Mouse (Mus musculus) hindlimb bud, embryonic 11.5 days (tissue): ENCODE measurements around the gene Coro1b.

ENCODE experiments used
- DNase-seq: peaks from one replicate; pipeline ENCODE4 v3.0.0-alpha.2; 2012; ENCODE audit warnings: low read depth, low spot score; ENCODE audit errors: extremely low spot score

Gene Coro1b

DNA sequence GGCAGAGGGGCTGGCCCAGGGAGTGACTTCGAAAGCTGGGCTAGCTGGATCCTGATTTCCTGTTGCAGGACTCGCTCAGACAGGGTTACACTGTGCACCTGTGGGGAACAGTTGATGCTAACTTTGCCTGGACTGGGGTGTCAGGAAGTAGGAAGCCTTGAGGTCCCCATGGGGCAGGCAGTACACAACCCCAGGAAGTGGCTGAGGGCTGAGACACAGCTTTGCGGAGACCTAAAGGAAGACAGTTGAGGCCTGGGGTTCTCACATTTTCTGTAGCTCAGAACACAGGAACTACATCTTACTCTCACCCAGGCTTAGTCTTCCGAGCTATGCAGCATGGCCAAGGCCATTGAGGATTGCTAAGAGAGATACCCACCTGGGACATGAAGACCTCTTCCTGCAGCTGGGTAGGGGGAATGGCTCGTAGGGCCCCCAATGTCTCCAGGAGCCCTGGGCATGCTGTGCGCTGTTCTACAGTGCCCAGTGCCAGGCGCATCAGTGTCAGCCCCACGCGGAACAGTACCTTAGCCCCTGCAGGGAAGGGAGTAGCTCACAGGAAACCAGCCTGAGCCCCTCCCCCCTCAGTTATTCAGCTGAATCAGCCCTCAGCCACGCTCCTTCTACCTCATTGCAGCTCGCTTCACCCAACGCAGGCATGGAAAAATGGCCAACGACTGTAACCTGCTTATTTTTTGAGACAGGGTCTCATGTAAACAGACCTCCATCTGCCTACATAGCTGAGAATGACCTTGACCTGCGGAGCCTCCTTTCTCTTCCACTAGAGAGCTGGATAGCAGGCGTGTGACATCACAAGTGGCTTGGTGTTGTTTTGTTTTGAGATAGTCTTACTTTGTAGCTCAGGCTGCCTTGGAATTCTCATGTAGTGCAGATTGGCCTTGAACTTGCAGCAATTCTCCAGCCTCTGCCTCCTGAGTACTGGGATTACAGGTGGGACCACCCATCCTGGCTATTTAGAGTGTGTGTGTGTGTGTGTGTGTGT, 36.9 kb downstream of the Coro1b start:
- DNase-seq, result no peak

DNA sequence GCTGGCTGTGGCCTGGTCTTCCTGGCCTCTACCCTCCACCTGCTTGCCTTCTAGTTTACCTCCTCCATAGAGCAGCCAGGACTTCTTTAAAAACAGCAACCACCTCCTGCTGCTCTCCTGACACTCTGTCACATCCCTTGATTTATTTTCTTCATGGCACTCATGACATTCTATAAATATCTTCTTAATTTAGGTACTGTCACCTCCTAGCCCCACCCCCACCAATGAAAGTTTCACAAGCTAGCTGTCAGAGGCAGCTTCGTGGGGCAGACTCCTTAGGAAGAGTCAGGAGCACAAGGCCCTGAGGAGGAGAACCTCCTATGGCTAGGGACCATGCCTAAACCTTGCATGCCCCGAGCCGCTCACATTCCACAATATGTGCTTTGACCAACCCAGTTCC, 38.9 kb downstream of the Coro1b start:
- DNase-seq, result no peak

DNA sequence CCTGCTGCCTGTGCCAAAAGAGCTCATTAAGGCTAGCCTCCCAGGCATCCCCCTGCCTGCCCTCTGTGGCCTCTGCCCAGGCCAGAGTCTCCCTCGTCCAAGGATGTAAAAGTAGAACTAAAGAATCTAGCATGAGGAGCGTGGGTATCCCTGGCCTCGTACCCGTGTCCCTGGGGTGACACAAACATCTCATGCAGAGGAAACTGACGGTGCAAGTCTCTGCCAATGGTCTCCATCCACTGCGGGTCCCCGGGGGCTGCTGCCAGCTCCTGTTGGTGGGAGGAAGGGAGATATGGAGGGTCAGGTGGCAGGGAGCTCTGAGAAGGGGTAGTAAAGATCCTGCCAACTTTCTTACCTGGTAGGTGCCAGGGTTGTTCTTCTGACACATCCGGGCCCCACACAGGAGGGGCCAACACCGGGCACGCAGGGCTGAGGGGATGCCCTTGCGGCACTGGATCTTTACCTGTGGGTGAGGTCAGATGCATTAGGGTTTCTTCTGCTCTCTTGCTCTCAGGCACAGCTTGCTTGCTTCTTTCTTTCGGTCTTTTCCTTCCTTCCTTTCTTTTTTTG, 40.7 kb downstream of the Coro1b start:
- DNase-seq, result no peak

DNA sequence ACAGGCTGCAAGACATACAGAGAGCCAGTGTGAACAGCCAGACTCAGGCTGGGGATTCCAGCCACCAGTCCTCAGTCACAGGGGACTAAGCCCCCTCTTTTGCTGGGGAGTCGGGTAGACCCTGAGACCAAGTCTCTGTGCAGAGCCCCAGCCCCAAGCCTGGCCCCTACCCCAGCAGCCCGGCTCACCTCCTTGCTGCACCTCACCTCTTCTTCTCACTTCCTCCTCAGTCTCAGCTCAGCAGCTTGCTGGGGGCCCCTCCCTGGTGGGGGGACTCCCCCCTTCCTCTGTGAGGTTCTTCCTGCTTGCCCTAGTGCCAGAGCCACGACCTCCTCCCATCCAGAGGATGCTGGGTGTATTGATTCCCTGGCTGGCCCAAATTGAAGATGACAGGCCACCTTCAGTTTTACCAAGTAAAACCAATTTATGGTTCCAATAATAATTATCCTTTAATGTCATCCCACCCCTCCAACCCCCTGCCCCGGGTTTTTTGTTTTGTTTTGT, 42.5 kb downstream of the Coro1b start, which contains the start of gene Tbc1d10c:
Tbc1d10c (minus strand) TSS at position 454 of the 504 bp plus-strand sequence.
- DNase-seq, result no peak

DNA sequence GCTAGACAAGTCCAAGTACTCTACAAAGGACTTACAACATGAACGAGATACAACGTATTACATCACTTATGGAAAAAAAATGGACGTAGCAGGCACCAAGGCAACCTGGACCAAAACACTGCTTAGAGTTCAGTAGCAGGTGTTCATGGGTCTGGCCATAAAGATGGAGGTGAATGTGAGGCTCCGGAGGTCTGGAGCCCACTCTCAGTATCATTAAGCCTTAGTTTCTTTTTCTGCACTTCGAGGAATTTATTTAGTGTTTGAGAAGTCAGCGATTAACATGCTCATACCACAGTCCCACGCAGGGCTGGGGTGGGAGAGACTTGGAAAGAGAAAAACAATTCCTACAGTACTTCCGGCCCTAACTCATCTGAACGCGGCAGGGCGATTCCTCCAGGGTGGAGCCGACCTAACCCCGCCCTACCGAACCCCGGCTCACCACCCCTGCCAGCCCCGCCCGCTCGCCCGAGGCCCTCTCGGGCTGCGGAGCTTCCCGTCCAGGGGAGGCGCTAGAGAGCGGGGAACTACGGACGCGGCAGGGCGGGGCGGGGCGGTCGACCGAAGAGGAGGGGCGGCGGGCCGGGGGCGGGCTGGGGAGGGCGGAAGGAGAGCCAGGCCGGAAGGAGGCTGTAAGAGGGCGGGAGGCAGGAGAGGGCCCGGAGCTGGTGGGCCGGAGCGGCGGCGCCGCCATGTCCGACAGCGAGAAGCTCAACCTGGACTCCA, 43.3 kb downstream of the Coro1b start, which contains the start of gene Ppp1ca:
Ppp1ca (plus strand) TSS at position 538 of the 723 bp plus-strand sequence.
- DNase-seq, result peak; percentile 77

DNA sequence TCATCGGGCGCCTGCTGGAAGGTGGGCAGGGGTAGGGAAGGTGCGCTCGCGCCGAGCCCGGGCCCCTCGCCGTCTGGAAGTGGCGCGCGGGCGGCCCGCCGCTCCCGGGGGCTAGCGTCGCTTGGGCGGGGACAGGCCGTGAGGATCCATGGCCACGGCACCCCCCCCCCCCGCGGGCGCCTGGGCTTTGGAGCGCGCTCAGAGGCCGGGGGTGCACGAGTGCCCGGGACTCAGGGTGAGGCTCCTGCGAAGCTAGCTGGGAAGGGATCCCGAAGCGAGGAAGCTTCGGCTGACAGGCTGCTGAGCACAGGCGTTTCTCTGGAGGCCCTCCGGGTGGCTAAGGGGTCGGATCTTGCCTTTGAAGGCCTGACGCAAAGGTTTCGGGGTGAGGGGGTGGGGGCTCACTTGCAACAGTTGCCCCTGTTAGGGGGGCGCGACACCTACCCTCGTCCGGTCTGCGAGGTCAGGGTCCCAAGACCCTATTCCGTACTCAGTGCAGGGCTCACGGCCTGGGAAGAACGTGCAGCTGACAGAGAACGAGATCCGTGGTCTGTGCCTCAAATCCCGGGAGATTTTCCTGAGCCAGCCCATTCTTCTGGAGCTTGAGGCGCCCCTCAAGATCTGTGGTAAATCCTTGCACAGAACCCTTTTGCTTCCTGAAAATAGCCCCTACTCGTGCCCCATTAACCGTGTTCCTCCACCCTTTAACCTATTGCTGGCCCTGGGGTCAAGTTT, 44.0 kb downstream of the Coro1b start:
- DNase-seq, result no peak

DNA sequence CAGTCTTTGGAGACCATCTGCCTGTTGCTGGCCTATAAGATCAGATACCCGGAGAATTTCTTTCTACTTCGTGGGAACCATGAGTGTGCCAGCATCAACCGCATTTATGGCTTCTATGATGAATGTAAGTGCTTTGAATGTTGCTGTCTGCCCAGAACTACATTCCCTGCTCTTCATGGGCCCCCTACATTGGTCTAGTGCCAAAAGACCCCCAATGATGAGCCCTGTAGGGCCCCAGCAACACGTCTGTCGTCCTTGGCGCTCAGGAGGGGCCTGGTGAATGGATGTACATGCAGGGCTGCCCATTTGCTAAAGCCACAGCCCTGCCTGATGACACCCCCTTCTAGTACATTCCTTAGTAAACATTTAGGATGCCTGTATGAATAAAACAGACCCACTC, 44.7 kb downstream of the Coro1b start:
- DNase-seq, result no peak

DNA sequence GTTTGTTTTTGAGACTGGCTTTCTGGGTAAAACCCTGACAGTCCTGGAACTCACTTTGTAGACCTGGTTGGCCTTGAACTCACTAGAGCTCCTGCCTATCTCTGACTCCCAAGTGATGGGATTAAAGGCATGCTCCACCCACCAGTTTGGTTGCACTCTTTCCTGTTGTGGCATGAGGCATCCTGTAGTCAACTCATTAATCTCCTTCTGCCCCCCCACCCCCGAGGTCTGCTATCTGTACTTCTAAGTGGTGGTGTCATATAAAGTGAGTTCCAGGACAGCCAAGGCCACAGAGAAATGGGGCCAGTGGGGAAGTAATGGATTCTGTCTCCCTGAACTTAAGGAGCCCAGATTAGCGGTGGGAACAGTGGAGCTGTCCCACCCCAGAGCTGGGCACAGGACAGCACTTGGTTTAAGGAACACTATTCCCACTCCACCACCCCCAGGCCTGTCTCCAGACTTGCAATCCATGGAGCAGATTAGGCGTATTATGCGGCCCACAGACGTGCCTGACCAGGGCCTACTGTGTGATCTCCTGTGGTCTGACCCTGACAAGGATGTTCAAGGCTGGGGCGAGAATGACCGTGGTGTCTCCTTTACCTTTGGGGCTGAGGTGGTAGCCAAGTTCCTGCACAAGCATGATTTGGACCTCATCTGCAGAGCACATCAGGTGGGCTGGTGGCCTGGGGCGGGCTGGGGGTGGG, 45.8 kb downstream of the Coro1b start:
- no peak for DNase-seq

DNA sequence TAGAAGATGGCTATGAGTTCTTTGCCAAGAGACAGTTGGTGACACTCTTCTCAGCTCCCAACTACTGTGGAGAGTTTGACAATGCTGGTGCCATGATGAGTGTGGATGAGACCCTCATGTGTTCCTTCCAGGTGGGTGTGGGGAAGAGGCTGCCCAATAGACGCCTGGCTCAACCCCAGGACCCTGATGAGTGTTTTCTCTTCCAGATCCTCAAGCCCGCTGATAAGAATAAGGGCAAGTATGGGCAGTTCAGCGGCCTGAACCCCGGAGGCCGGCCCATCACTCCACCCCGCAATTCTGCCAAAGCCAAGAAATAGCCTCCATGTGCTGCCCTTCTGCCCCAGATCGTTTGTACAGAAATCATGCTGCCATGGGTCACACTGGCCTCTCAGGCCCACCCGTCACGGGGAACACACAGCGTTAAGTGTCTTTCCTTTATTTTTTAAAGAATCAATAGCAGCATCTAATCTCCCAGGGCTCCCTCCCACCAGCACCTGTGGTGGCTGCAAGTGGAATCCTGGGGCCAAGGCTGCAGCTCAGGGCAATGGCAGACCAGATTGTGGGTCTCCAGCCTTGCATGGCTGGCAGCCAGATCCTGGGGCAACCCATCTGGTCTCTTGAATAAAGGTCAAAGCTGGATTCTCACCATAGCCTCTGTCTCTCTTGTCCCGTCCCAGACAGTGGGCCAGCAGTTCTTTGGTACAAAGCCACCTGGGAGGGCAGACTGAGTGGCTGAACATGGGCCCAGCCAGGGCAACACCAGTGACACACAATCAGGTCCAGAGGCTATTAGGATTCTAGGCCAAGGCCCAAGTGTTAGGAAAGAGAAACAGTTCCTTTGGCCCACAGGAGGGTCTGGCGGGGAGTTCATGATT, 46.6 kb downstream of the Coro1b start:
- DNase-seq, result no peak

DNA sequence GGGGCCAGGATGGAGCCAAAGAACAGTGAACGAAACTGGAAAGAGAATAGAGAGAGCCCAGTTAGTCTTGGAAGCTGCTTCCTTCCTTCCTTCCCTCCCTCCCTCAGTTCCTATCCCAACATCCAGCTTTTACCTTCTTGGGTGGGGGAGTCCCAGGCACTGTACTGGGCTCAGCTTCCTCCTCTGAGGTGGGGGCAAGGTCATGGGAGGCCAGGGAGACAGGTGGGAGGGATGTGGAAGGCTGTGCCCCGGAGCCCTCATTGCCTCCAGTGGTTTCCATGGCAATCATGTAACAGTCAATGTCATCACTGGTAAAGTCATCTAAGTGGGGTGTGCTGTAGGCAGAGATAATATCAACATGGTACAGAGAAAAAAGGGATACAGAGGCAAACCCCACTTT, 47.6 kb downstream of the Coro1b start:
- DNase-seq, result no peak

DNA sequence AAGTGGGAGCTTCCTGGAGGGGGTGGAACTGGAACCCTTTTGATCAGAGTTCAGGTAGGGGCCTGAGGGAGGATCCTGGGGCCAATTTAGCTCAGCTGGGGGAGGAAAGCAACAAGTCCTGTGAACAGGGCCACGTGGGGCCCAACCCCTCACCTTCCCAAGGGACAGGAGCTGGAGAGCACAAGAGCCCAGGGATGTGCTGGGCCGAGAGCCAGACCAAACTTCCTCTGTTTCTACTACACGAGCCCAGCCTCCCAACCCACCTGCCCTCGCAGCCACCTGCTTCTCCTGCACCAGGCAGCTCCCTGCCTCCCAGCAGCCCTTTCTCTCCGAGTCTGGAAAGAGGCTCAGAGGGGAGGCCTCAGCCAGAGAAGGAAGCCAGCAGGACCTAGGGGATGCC, 48.1 kb downstream of the Coro1b start:
- DNase-seq, result no peak

DNA sequence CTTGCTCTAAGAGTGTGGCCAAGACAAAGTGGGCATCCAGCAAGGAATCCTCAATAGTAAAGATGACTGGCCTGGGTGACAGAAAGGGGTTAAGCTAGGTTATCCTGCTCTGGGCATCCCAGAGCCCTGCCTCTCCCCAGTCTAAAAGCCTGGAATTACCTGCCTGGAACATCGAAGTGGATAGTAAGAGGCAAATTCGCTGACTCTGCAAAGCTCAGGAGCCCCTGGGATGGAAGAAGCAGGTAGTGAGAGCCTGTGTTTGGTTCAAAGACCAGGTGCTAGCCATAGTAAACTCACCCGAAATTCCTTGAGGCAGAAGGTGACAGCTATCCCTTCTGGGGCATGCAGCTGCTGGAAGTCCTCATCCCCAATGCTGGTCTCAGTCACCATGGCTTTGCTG, 48.8 kb downstream of the Coro1b start:
- DNase-seq, result no peak

DNA sequence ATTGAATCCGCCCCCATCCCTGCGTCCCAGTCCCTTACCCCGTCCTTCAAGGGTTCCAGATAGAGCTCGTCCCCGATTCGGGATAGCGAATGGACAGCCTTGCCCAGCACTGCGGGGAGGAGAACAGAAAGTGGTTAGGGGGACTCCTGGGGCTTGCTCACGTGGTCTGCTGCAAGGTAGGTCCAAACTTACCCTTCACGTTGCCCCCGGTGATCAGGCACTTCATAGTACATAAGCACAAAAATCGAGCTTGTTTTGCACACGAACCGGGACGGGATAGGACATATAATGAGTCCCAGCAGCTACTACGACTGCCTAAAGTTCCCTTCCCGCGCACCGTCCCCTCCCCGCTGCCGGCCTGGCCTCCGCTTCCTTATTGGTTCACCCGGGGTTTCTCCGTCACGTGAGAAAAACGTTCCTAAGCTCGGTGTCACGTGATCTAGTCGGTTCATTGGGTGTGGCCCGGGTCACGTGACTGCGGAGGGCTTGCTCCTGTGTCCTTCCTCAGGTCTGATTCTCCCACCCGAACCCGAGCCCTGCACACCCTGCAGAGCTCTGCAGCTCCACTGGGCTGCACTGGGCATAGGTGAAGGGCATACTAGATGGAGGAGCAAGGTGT, 53.0 kb downstream of the Coro1b start, which contains the start of gene Rad9a:
Rad9a (minus strand) TSS at position 372 of the 619 bp plus-strand sequence.
- peak; percentile 94 for DNase-seq

DNA sequence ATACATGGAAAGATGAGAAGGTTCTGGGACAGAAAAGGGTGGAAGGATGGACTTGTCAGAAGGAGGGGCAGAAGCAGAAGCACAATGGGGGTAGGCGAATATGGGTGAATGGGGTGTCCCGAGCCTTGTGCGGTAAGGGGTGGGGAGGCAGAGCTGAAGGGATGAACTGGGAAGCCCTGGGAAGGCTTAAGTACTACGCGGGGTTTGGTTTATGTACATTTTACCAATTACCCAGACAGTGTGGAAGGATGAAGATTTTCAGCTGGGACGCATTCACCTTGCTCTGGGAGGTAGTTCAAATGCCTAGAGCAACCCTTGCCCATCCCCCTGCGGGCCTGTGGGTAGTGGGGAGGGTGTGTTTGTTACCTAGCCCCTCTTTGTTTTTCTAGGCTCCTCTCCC, 53.7 kb downstream of the Coro1b start:
- DNase-seq, result no peak

DNA sequence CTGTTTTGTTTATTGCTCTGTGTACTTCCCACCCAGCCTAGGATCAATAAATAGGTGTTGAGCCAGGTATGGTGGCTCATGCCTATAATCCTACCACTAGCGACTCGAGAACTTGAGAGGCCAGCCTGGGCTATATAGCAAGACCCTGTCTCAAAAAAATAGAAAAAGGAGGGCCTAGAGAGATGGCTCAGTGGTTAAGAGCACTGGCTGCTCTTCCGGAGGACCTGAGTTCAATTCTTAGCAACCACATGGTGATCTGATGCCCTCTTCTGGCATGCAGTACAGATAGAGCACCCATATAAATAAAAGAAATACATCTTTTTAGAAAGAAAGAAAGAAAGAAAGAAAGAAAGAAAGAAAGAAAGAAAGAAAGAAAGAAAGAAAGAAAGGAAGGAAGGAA, 54.7 kb downstream of the Coro1b start:
- no peak for DNase-seq
